Mouse (Mus musculus): ENCODE data around the gene Lekr1.

Lekr1 gene

DNA sequence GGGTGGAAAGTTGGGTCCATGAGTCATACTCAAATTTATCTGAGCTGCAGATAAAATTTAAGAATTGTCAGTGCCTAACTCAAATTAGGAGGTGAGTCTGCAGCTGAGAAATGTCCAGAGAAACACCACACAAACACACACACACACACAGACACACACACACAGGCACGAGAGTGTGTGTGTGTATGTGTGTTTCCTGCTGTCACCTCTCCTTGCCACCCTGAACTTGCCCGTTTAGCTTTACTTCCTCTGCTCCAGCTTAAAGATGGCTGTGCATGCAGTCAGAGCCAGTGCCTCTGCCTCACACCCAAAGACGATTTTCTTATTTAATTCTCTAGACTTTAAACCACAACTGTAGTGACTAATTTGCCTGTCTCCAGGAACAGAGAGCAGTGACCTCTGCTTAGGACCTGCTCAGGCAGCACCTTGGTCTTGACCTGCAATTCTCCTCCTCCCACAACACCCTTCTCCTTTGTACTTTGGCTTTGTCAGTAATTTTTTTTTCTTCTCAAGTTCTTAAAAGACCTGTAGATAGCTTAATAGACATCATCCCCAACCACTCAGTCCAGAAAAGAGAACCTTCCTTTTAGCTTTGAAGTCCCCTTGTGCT is 124.2 kb downstream of the Lekr1 start:
- no peak for TF ChIP-seq GATA4 (IDR thresholded peaks at IDR 0.05; ENCODE audit: insufficient replicate concordance, low read length)

DNA sequence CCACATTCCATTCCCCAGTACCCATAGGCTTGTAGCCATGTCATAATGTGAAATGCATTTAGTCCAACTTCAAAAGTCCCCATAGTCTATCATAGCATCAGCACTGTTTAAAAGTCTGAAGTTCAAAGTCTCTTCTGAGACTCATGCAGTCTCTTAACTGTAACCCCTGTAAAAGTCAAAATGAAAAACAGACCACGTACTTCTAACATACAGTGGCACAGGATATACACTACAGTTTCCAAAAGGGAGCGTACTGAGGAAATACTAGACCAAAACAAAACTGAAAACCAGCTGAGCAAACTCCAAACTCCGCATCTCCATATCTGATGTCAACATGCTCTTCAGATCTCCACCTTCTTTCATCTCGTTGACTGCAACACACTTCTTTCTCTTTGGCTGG is 127.5 kb downstream of the Lekr1 start:
- TF ChIP-seq GATA4 (IDR thresholded peaks at IDR 0.05; ENCODE audit: insufficient replicate concordance, low read length), result no peak

DNA sequence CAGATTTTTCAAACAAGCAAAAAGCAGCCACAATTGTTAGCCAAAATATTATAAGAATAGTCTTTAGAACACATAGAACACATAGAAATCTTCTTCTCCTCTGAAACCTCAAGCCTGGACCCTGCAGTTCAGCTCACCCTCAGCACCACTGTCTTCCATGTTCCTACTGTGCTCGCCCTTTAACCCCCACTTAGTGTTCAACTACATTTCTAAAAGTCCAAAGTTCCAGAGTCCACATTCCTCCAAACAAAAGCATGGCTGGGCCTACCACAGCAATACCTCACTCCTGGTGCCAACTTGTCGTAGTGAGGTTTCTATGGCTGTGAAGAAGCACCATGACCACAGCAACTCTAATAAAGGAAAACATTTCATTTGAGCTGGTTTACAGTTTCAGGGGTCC is 128.7 kb downstream of the Lekr1 start:
- TF ChIP-seq GATA4 (IDR thresholded peaks at IDR 0.05; ENCODE audit: insufficient replicate concordance, low read length), result no peak

DNA sequence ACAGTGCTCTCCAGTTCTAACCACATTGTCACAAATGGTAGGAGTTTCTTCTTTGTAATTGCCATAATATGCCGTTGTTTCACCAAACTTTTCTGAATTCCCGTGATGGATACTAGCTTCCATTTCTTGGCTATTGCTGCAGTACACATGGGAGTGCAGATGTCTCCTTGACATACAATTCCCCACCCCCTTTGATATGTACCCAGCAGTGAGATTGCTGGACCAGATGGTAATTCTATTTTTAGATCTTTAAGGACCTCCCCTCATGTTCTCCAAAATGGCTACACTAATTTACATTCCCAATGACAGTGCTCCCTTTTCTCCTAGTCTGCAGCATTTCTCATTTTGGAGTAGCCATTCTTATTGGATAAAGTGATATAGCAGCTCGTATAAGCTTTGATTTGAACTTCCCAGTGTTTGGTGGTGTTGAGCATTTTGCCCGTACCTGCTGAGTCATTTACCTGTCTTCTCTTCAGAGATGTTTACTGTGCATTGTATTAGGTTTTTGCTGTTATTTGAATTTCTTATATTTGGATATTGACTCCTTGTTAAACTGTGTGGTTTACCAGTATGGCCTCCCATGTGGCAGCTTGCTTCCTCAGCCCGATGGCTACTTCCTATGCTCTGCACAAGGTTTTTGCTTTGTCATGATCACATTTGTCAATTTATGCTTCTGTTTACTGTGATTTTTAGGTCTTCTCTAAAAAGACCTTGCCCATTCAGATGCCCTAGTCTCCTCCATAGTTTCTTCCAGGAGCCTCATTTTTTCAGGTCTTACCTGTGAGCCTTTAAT is 131.5 kb downstream of the Lekr1 start:
- TF ChIP-seq GATA4 (IDR thresholded peaks at IDR 0.05; ENCODE audit: insufficient replicate concordance, low read length), result no peak

DNA sequence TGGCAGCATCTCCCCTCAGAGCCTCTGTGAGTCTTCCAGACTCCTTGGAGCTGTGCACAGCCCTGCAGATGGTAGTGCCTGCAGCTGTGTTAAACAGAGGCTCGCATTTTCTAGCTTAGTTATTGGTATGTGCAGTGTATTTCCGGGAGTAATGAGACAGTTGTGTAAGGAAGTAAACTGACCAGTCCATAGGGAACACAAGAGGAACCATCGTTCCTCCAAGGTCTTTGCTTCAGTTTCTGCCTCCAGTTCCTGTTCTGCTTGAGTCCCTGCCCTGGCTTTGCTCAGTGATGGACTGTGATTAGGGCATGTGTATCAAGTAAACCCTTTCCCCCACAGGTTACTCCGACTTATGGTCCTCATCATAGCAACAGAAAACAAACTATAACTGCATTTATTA is 134.9 kb downstream of the Lekr1 start:
- no peak for TF ChIP-seq GATA4 (IDR thresholded peaks at IDR 0.05; ENCODE audit: insufficient replicate concordance, low read length)

DNA sequence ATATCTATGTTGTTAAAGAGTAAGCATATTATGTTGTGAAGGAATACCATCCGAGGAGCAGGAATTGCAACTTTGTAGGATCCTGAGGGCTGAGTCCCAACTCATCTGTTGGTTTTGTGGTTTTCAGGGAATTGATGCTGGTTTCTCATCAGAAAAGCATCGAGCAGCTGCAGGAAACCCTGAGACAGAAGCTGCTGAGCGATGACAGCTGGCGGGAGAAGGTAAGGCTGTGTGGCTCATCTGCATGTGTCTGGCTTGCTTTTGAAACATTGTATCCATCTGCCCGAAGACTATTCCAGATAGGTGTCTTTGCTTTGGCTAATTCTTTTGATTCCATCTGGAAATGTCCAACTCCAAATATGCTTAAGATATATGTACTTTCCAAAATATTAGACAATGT is 136.2 kb downstream of the Lekr1 start:
- TF ChIP-seq GATA4 (IDR thresholded peaks at IDR 0.05; ENCODE audit: insufficient replicate concordance, low read length), result no peak

DNA sequence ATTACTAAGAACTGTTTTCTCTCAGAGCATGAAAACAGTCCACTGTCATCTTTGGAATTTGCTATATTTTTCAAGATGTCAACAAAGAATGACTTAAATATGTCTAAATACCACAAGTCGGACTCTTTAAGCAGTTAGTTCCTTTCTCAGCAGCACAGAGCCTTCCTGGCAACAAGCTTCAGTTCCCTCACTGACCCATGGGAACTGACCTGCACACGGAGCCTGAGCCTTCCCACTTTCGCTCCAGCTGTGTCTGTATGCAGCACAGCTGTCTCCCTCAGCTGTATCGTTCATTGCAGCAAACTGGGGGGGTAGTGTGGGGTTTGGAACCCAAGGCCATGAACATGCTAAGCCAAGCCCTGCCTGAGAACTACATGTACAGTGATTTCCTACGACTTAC is 136.8 kb downstream of the Lekr1 start:
- TF ChIP-seq GATA4 (IDR thresholded peaks at IDR 0.05; ENCODE audit: insufficient replicate concordance, low read length), result no peak

DNA sequence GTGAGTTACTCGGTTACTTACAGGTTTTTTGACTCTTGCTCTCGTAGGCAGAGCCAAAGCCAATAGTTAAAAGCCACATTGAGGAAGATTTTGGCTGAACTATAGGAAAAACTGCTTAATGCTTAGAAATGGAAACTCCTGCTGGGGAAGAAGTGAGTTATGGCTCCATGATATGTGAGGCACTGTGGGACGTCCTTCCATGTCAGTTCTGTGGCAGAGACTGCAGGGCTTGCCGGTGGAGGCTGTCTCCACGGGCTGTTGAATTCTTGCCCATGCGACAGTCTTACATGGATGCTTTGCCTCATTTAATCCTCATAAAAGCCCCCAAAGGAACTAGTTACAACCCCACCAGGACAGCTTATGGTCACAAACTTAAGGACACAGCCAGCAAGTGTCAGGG is 148.9 kb downstream of the Lekr1 start:
- TF ChIP-seq GATA4 (IDR thresholded peaks at IDR 0.05; ENCODE audit: insufficient replicate concordance, low read length), result no peak

DNA sequence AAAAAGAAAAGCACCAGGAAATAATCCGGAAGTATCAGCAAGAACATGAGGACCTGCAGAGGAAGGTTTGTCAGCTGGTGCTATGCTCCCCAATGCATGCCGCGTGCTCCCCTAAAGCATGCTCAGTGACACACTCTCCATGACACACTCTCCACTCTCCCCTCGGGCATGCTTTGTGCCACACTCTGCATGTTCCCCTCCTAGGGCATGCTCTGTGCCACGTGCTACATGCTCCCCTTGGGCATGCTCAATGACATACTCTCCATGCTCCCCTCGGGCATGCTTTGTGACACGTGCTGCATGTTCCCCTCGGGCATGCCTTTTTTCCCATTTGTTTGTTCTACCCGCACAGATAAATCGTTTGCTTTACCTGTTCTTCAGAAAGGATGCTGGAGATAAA is 150.0 kb downstream of the Lekr1 start:
- TF ChIP-seq GATA4 (IDR thresholded peaks at IDR 0.05; ENCODE audit: insufficient replicate concordance, low read length), result no peak

DNA sequence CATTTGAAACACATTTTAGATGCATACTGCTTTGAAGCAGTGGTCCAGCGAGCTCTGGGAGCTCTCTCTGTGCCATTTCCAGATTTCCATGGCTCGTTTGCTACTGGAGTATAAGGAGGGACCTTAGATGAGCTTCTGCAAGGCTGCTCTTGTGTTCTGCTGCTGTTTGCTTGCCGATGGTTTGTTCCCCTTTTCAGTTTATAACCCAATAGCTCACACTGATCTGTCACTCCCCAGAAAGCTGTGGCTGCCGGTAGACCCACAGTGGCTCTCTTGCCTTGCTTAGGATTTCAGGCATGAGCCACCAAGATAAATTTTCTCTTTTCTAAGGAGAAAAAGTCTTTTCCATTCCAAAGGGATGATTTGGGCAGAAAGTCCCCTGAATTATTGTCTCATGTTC is 152.6 kb downstream of the Lekr1 start:
- no peak for TF ChIP-seq GATA4 (IDR thresholded peaks at IDR 0.05; ENCODE audit: insufficient replicate concordance, low read length)

DNA sequence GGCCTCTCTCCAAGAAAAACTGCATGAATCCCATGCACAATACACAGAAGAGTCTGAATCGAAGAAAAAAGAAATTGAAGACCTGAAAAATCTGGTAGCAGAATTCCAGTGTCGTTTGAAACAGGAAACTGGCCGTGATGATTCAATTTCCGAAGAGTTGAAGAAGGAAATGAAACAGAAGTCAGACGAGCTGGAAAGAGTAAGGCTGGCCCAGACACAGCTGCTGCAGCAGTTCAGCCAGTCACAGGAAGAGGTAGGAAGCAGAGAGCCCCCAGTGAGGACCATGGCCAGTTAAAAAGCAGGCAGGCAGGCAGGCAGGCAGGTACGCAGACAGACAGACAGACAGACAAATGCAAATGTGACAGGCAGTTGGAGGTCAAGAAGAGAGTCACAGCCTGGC is 153.8 kb downstream of the Lekr1 start:
- no peak for TF ChIP-seq GATA4 (IDR thresholded peaks at IDR 0.05; ENCODE audit: insufficient replicate concordance, low read length)

DNA sequence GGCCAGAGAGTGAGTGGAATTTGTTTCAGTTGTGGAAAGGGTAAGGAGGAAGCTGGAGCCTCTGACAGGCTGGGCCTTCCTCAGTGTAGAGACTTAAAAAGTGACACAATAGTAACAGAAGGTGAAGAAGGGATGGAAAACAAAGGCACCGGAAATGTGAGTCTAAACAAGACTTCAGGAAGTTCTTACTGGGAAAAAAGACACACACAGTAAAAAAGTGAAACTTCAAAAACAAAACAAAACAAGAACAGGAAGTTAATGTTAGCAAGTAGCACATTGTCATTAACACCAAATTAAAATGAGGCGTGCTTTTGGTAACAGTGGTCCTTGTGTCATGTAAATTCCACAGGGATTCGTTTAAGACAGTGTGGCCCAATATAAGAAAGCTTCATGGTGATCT is 158.9 kb downstream of the Lekr1 start:
- TF ChIP-seq GATA4 (IDR thresholded peaks at IDR 0.05; ENCODE audit: insufficient replicate concordance, low read length), result no peak

DNA sequence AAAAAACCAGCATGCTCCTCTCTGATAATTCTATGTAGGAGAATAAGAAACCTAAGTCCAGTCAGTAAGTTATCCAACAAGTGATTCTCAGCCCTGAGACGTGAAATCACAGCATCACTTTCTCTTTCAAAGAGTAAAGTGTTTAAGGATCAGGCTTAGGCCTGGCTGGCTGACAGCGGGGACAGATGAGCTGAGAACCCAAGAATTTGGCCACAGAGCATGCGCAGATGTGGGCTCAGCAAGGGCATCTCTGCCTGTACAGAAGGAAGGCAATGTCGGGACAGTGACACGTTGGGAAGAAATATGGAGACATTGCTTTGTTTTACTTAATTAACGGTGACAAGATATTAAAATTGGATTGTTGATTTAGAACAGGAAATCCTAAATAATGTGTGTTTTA is 160.7 kb downstream of the Lekr1 start:
- no peak for TF ChIP-seq GATA4 (IDR thresholded peaks at IDR 0.05; ENCODE audit: insufficient replicate concordance, low read length)

DNA sequence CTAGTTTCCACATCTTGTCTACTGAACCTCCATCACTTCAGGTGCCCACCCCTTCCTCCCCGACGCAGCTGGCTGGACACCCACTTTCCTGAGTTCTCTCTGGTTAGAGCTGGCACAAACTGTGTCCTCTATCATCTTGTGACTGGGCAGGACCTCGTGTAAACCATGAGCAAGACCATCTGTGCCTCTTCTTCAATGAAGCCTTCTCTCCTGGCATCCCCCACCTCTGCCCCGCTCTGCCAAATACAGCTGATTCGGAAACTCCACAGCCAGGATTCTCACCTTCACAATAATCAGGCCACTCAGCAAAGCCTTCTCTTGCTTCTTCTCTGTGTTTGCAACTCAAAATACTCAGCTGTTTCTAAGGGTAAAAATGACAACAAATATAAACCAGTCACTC is 161.4 kb downstream of the Lekr1 start:
- no peak for TF ChIP-seq GATA4 (IDR thresholded peaks at IDR 0.05; ENCODE audit: insufficient replicate concordance, low read length)

DNA sequence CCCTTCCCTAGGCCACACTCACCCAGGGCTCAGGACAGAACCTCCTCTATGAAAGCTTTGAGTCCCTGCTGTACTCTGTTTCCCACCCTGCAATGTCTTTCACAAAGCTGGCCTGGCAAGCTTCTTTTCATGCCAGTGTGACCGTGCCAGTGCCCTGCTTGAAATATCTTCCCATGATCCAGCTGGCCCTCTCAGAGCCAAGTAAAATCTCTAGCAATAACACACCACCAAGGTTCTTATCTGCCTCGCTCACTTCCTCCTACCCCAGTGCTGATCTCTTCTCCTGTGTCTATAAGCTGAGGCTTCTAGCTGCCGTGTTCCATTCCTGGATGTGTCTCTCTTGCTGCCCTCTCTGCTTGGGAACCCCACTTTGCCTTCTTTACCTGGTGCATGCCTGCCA is 162.0 kb downstream of the Lekr1 start:
- no peak for TF ChIP-seq GATA4 (IDR thresholded peaks at IDR 0.05; ENCODE audit: insufficient replicate concordance, low read length)

DNA sequence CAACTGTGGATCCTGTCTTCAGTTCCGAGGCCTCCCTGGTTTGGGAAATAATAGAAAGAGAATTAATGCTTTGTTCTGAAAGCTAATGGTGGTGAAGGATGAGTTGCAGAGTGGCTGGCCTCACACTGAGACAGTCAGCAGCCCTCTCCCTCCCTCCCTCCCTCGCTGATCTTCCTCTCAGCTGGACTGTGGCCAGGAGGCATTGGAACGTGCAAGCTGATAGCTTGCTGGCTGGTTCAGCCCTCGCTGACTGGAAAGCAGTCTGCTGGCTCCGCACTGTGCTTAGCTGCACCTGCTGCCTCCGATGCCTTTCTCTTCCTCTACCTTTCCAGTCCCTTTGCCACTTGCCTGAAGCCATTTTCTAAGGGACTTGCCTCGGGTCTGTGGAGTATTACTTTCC is 163.2 kb downstream of the Lekr1 start:
- TF ChIP-seq GATA4 (IDR thresholded peaks at IDR 0.05; ENCODE audit: insufficient replicate concordance, low read length), result no peak

DNA sequence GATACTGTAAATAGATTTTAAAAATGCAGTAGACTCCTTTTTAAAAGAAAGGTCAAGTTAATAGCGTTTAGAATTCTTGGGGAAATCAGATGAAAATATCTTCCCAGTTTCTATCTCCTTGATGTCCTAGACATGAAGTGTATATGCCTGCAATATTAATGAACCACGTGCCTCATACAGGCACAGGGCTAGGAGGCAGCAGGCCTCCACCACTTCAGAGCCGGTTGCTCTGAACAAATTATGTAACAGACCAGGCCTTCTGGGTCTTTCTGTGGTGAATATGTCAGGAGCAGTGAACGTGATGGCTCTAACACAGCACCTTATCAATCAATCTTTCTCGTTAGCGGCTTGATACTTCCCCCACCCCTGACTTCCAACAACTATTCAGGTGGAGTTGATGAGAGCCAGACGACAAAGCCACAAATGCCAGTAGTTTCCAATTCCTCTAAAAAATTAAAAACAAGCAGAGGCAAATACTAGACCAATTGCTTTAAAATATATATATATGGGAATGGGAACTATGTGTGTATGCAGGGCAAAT is 164.0 kb downstream of the Lekr1 start:
- no peak for TF ChIP-seq GATA4 (IDR thresholded peaks at IDR 0.05; ENCODE audit: insufficient replicate concordance, low read length)
